Mouse (Mus musculus): Measurements from ENCODE around the gene Tnpo3.
"Not testable (repeated sequence)": the region's sequence is repeated elsewhere in the genome, so short reads cannot be mapped to it uniquely, and the experiment has no call there.

Gene Tnpo3

DNA sequence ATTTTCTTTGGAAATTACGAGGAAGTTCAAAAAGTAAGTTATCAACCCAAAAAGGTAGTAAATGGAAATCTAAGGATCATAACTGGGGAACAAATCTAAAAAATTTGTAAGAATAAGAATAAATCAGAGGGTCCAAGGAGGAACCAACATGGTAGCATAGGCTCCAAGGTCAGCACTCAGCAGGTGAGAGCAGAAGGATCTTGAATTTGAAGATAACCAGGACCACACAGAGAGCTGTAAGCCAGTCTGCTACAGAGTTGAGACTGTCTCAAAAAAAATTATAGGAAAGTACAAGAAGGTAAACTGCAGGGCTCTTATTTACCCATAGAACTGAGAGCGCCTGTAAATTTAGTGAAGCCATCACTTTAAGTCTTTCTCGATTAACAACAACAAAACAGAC, 28.5 kb downstream of the Tnpo3 start:
- Histone ChIP-seq H3K4me1 (replicated peaks; ENCODE audit: low read depth, low read length) (no peaks in the 10 kb centered on the region), H3K9me3 (ENCODE audit: low read length) (no peaks in the 10 kb centered on the region), H3K27me3 (ENCODE audit: insufficient read depth, low read length) (no peaks in the 10 kb centered on the region), H3K36me3 (ENCODE audit: insufficient read depth, low read length) (peaks cover 90% of the 10 kb centered on the region), H3K4me3 (replicated peaks; ENCODE audit: low read length) (no peak overlapping the region)
- TF ChIP-seq NANOG (IDR thresholded peaks at IDR 0.05; ENCODE audit: borderline replicate concordance, low read length) (no peak), POU5F1 (IDR thresholded peaks at IDR 0.05; ENCODE audit: borderline replicate concordance, low read length) (no peak), CTCF (conservative IDR thresholded peaks at IDR 0.05; ENCODE audit: low read length) (no peak)

DNA sequence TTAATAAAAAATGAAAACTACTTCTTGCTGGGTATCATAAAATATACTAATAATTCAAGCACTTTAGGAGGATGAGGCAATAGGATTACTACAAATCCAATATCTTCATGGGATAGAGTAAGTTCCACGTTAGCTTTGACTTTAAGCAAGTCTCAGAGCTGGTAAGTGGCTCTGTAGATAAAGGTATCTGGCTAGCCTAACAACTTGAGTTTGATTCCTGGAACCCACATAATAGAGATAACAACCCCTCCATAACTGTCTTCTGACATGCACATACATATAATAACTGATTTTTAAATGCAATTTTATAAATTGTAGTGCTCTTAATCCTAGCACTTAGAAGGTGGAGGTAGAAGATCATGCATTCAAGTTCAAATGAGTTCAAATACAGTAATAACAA, 28.9 kb downstream of the Tnpo3 start:
- H3K9me3 ChIP-seq (ENCODE audit: low read length): no peaks in the 10 kb centered on the region
- H3K27me3 ChIP-seq (ENCODE audit: insufficient read depth, low read length): no peaks in the 10 kb centered on the region
- peaks cover 2% of the 10 kb centered on the region; the same call in 1 of the 2 replicates for H3K4me1 ChIP-seq (replicated peaks; ENCODE audit: low read depth, low read length)
- peaks cover 88% of the 10 kb centered on the region for H3K36me3 ChIP-seq (ENCODE audit: insufficient read depth, low read length)
- TF ChIP-seq NANOG (IDR thresholded peaks at IDR 0.05; ENCODE audit: borderline replicate concordance, low read length) (no peak), CTCF (conservative IDR thresholded peaks at IDR 0.05; ENCODE audit: low read length) (no peak), POU5F1 (IDR thresholded peaks at IDR 0.05; ENCODE audit: borderline replicate concordance, low read length) (no peak)
- H3K4me3 ChIP-seq (replicated peaks; ENCODE audit: low read length): no peak overlapping the region

DNA sequence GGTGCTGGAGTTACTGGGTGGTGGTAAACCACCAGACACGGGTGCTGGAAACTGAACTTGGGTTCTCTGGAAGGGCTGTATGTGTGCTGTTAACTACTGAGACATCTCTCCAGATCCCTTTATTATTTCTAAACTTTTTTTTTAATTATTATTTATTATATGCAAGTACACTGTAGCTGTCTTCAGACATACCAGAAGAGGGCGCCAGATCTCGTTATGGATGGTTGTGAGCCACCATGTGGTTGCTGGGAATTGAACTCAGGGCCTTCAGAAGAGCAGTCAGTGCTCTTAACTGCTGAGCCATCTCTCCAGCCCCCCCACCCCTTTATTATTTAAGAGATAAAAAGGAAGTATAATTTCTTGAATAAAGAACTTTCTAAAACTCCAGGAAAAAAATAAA, 33.3 kb downstream of the Tnpo3 start:
- not testable (repeated sequence) for H3K9me3 ChIP-seq (ENCODE audit: low read length); H3K4me3 ChIP-seq (replicated peaks; ENCODE audit: low read length); H3K27me3 ChIP-seq (ENCODE audit: insufficient read depth, low read length); H3K4me1 ChIP-seq (replicated peaks; ENCODE audit: low read depth, low read length)
- H3K36me3 ChIP-seq (ENCODE audit: insufficient read depth, low read length): peaks cover 91% of the 10 kb centered on the region
- peak; percentile 34 for TF ChIP-seq CTCF (conservative IDR thresholded peaks at IDR 0.05; ENCODE audit: low read length)

DNA sequence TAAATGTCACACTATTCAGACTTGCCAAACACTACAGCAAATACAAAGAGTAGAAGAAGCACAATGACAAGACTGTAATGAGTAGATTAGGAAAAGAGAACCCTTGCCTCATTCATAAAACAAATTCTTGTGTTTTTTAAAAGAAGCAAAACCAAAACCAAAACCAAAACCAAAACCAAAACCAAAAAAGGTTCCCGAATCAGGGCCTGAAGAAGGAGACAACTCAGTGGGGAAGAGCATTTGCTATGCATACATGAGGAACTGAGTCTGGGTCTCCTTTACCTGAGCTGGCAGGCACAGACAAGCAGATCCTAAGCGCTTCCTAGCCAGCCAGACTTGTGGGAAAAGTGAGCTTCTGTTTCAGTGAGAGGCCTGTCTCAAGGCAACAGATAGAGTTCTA, 52.6 kb downstream of the Tnpo3 start:
- Histone ChIP-seq H3K36me3 (ENCODE audit: insufficient read depth, low read length) (peaks cover 99% of the 10 kb centered on the region), H3K9me3 (ENCODE audit: low read length) (no peaks in the 10 kb centered on the region), H3K27me3 (ENCODE audit: insufficient read depth, low read length) (no peaks in the 10 kb centered on the region), H3K4me3 (replicated peaks; ENCODE audit: low read length) (no peak overlapping the region), H3K4me1 (replicated peaks; ENCODE audit: low read depth, low read length) (no peaks in the 10 kb centered on the region)
- TF ChIP-seq NANOG (IDR thresholded peaks at IDR 0.05; ENCODE audit: borderline replicate concordance, low read length) (no peak), CTCF (conservative IDR thresholded peaks at IDR 0.05; ENCODE audit: low read length) (no peak), POU5F1 (IDR thresholded peaks at IDR 0.05; ENCODE audit: borderline replicate concordance, low read length) (no peak)

DNA sequence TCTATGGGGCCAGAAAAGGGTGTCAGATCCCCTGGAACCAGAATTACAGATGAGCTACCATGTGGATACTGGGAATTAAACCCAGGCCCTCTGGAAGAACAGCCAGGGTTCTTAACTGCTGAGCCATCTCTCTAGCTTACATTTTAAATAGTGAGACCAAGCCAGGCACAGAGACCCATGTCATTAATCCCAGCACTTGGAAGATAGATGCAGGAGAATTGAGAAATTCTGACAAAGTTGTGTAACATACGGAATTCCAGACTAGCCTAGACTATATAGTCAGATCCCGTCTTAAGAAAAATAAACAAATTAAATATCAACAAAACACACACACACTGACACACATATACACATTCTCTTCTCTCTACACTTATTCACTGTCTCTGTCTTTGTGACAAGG, 57.2 kb downstream of the Tnpo3 start:
- TF ChIP-seq POU5F1 (IDR thresholded peaks at IDR 0.05; ENCODE audit: borderline replicate concordance, low read length): no peak
- no peak for TF ChIP-seq CTCF (conservative IDR thresholded peaks at IDR 0.05; ENCODE audit: low read length)
- TF ChIP-seq NANOG (IDR thresholded peaks at IDR 0.05; ENCODE audit: borderline replicate concordance, low read length): no peak

DNA sequence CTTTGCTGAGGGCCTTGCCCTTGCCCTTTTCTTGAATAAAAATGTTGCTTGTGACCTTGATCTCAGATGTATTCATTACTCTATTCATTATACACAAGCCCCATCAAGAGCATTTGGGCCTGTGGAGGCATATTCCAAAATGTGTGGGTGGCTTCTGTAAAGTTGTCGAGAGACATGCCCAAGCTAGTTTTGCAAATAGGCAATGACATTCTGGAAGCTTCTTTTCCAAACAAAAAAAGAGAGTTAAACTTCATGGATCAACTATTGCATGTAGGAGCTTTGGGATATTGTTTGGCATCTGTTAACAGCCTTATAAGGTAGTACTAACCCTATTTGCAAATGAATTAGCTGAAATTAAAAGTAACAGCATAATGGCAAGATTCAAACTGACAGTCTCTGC, 61.6 kb downstream of the Tnpo3 start:
- Histone ChIP-seq H3K27me3 (ENCODE audit: insufficient read depth, low read length) (no peaks in the 10 kb centered on the region), H3K36me3 (ENCODE audit: insufficient read depth, low read length) (peaks cover 99% of the 10 kb centered on the region), H3K9me3 (ENCODE audit: low read length) (no peaks in the 10 kb centered on the region), H3K4me1 (replicated peaks; ENCODE audit: low read depth, low read length) (peaks cover 31% of the 10 kb centered on the region), H3K4me3 (replicated peaks; ENCODE audit: low read length) (no peak overlapping the region)
- no peak for TF ChIP-seq NANOG (IDR thresholded peaks at IDR 0.05; ENCODE audit: borderline replicate concordance, low read length)
- TF ChIP-seq POU5F1 (IDR thresholded peaks at IDR 0.05; ENCODE audit: borderline replicate concordance, low read length): no peak
- no peak for TF ChIP-seq CTCF (conservative IDR thresholded peaks at IDR 0.05; ENCODE audit: low read length)

More for the DNA sequence above, 57.2 kb downstream of the Tnpo3 start:
- H3K4me3 ChIP-seq (replicated peaks; ENCODE audit: low read length): no peak overlapping the region
- H3K27me3 ChIP-seq (ENCODE audit: insufficient read depth, low read length): no peaks in the 10 kb centered on the region
- peaks cover 99% of the 10 kb centered on the region for H3K36me3 ChIP-seq (ENCODE audit: insufficient read depth, low read length)
- H3K4me1 ChIP-seq (replicated peaks; ENCODE audit: low read depth, low read length): peaks cover 20% of the 10 kb centered on the region
- no peaks in the 10 kb centered on the region for H3K9me3 ChIP-seq (ENCODE audit: low read length)

DNA sequence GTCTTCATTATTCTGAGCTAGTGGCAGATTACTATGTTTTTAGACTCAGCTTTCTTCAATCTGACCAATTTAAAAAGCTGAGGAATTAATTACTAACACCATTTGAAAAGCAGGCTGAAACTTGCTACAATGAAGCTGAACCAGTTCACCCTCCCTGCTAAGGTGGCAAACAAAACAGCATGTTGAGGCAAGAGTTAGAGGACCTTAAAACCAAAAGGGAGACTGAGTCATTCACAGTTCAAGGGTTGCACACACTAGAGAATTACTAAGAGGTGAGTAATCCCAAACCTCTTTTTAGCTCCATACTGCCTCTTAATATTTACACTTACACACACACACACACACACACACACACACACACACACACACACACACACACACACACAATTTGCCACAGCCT, 62.1 kb downstream of the Tnpo3 start:
- Histone ChIP-seq H3K4me3 (replicated peaks; ENCODE audit: low read length) (no peak overlapping the region), H3K4me1 (replicated peaks; ENCODE audit: low read depth, low read length) (peaks cover 31% of the 10 kb centered on the region)

DNA sequence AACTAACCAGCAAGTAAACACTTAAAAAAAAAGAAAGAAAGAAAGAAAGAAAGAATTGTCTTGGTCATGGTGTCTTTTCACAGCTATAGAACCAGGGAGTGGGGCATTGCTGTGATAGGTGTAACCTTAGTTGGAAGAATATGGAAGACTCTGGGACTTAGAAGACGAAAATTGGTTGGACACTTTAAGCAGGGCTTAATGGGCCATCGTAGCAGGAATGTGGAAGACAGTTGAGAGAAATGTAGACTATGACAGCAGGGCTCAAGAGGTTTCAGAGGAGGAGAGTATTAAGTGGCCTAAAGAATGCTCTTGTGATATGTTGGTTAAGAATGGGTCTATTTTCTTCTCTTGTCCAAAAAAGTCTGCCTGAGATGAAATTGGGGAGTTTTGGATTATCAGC, 64.1 kb downstream of the Tnpo3 start:
- Histone ChIP-seq H3K4me1 (replicated peaks; ENCODE audit: low read depth, low read length) (peaks cover 42% of the 10 kb centered on the region), H3K27me3 (ENCODE audit: insufficient read depth, low read length) (no peaks in the 10 kb centered on the region), H3K9me3 (ENCODE audit: low read length) (no peaks in the 10 kb centered on the region), H3K4me3 (replicated peaks; ENCODE audit: low read length) (no peak overlapping the region), H3K36me3 (ENCODE audit: insufficient read depth, low read length) (peaks cover 97% of the 10 kb centered on the region)
- TF ChIP-seq NANOG (IDR thresholded peaks at IDR 0.05; ENCODE audit: borderline replicate concordance, low read length): no peak; the same call in 1 of the 2 replicates

More for the DNA sequence above, 62.1 kb downstream of the Tnpo3 start:
- Histone ChIP-seq H3K27me3 (ENCODE audit: insufficient read depth, low read length) (no peaks in the 10 kb centered on the region), H3K9me3 (ENCODE audit: low read length) (no peaks in the 10 kb centered on the region), H3K36me3 (ENCODE audit: insufficient read depth, low read length) (peaks cover 99% of the 10 kb centered on the region)
- TF ChIP-seq POU5F1 (IDR thresholded peaks at IDR 0.05; ENCODE audit: borderline replicate concordance, low read length): no peak
- no peak for TF ChIP-seq CTCF (conservative IDR thresholded peaks at IDR 0.05; ENCODE audit: low read length)
- no peak for TF ChIP-seq NANOG (IDR thresholded peaks at IDR 0.05; ENCODE audit: borderline replicate concordance, low read length)

DNA sequence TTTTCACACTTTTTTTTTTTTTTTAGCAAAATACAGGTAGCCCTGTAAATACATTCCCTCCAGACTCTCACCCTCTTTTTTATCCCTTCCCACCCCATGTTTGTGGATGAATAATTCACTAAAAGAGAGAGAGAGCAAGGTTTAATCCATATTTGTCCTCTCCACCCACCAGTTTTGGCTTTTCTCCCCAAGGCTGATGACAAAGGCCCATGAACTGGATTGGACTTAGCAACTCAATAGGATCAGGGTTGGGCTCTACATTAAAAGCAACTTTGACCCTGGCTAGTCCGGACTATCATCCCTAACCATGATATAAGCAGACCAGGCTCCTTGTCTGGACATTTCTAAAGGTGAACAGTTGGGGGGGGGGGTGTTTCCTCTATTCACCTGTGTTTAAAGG, 68.7 kb downstream of the Tnpo3 start:
- Histone ChIP-seq H3K36me3 (ENCODE audit: insufficient read depth, low read length) (peaks cover 84% of the 10 kb centered on the region), H3K9me3 (ENCODE audit: low read length) (no peaks in the 10 kb centered on the region), H3K4me1 (replicated peaks; ENCODE audit: low read depth, low read length) (peaks cover 15% of the 10 kb centered on the region), H3K27me3 (ENCODE audit: insufficient read depth, low read length) (no peaks in the 10 kb centered on the region), H3K4me3 (replicated peaks; ENCODE audit: low read length) (no peak overlapping the region)
- TF ChIP-seq CTCF (conservative IDR thresholded peaks at IDR 0.05; ENCODE audit: low read length) (no peak), NANOG (IDR thresholded peaks at IDR 0.05; ENCODE audit: borderline replicate concordance, low read length) (no peak), POU5F1 (IDR thresholded peaks at IDR 0.05; ENCODE audit: borderline replicate concordance, low read length) (no peak)

All from E14TG2a.4 (cell line).